Mouse (Mus musculus): ENCODE measurements at regions not wholly inside any gene's neighbourhood (a gene's known extent, or its start where the extent isn't known, plus 50 kb on each side); places are given as distances from the start of the nearest gene placed in this dataset.
A peak's percentile ranks its signal among the peaks of the same experiment; 100 is the strongest.

DNA sequence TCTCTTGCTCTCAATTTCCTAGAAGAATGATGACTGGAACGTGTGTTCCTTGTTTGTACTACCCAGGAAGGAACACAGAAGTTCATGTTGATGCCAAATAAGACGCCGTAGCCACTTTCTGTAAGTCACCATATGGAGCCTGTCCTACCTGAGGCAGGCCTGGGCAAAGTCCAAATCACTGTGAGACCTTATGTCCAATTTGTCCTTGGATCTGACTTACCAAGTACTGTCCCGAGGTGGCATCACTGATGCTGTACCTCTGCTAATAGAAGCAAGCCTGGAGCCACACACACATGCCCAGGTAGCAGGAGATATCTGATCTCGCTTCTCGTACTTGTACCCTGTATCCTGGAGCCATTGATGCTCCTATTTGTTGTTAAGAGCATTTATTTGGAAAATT lies 91.2 kb upstream of the E2f7 start:
- DNase-seq (ENCODE audit: low read depth) = no peak

DNA sequence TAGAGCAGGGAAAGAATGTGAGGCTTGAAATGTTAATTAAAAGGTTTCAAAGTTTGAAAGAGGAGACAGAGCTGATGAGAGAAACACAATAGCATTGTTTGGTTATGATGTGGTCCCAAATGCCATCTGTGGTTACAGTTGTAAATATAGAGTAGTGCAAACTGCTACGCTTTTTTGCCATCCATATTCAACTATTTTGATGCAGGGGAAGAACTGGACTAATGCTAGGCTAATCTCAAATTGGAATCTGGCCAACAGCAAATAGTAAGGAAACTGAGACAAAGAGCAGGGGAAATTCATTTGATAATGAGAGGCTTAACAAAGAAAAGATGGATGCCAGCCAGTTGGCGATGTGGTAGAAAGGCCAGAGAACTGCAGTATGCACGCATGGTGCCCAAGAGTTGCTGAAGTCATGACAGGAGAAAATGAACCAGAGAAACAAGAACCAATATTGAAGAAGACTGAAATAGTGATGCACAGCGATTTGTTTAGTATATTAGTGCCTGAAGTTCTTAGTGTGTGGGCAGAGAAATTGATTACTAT lies 87.0 kb upstream of the E2f7 start:
- no peak for DNase-seq (ENCODE audit: low read depth)

DNA sequence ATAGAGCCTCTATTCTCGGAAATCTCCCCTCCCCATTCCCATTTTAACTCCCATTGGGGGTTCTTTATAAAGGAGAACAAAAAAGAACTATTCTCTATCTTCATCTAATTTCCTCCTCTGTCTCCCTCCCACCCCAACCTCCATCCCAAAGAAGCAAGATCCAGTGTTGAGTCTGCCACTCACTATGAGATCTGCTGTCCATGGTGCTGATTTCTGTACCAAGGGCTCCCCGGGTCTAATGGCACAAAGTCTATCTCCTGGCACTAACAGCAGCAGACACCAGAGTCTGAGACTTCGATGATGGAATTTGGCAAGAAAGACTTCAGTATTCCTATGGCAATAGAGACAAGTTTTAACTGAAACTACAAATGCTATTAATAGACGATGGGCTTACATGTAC lies 68.7 kb upstream of the E2f7 start:
- DNase-seq (ENCODE audit: low read depth) = peak; percentile 1
